Mouse (Mus musculus): Measurements from ENCODE around the gene Prkca. TPM values are rescaled to one million over a fixed set of nuclear protein-coding genes. Genes with fewer than 3 reads are reported as not detected.

Prkca gene
- polyA plus RNA-seq, 1 experiment from 2014 or later = 7.4 TPM

- H3K4me2 ChIP-seq (ENCODE audit: low read length) = no peak overlapping the region
- no peaks in the 10 kb centered on the region for H3K27me3 ChIP-seq (replicated peaks; ENCODE audit: control insufficient read depth, insufficient read depth, low read length)
Measured at GRCm38 (mm10) chr11:108216064-108216463, 127.7 kb downstream of the Prkca start.

GRCm38 (mm10) chr11:108215466-108215865 is 128.3 kb downstream of the Prkca start:
- Histone ChIP-seq H3K27ac (ENCODE audit: low read depth, low read length) (no peak overlapping the region), H3K4me2 (ENCODE audit: low read length) (no peak overlapping the region), H3K4me1 (ENCODE audit: control insufficient read depth, insufficient read depth, low read depth, low read length) (peaks cover 9% of the 10 kb centered on the region; the same call in 1 of the 2 replicates), H3K36me3 (ENCODE audit: control insufficient read depth, insufficient read depth, low read length) (no peaks in the 10 kb centered on the region), H3K9me3 (ENCODE audit: control insufficient read depth, low read length) (no peaks in the 10 kb centered on the region), H3K9ac (ENCODE audit: low read depth, low read length) (no peak overlapping the region), H3K4me3 (ENCODE audit: low read length) (no peak overlapping the region), H3K27me3 (replicated peaks; ENCODE audit: control insufficient read depth, insufficient read depth, low read length) (no peaks in the 10 kb centered on the region)
- WGBS = 54% methylated on average over 8 of the region's 8 CpGs
- peak; percentile 78; the same call in 1 of the 2 replicates for ATAC-seq

More at GRCm38 (mm10) chr11:108216064-108216463, 127.7 kb downstream of the Prkca start:
- no peak overlapping the region for H3K4me3 ChIP-seq (ENCODE audit: low read length)
- ATAC-seq = no peak
- H3K4me1 ChIP-seq (ENCODE audit: control insufficient read depth, insufficient read depth, low read depth, low read length) = peaks cover 9% of the 10 kb centered on the region; the same call in 1 of the 2 replicates
- 69% methylated on average over 7 of the region's 7 CpGs for WGBS
- H3K9me3 ChIP-seq (ENCODE audit: control insufficient read depth, low read length) = no peaks in the 10 kb centered on the region
- no peak overlapping the region for H3K27ac ChIP-seq (ENCODE audit: low read depth, low read length)
- no peaks in the 10 kb centered on the region for H3K36me3 ChIP-seq (ENCODE audit: control insufficient read depth, insufficient read depth, low read length)
- H3K9ac ChIP-seq (ENCODE audit: low read depth, low read length) = no peak overlapping the region

GRCm38 (mm10) chr11:108214521-108215223 is 129.1 kb downstream of the Prkca start:
- no peak overlapping the region for H3K4me3 ChIP-seq (ENCODE audit: low read length)
- no peak overlapping the region for H3K9ac ChIP-seq (ENCODE audit: low read depth, low read length)
- ATAC-seq = no peak
- 91% methylated on average over 11 of the region's 11 CpGs for WGBS
- H3K4me1 ChIP-seq (ENCODE audit: control insufficient read depth, insufficient read depth, low read depth, low read length) = peaks cover 9% of the 10 kb centered on the region; the same call in 1 of the 2 replicates
- no peaks in the 10 kb centered on the region for H3K27me3 ChIP-seq (replicated peaks; ENCODE audit: control insufficient read depth, insufficient read depth, low read length)
- H3K36me3 ChIP-seq (ENCODE audit: control insufficient read depth, insufficient read depth, low read length) = no peaks in the 10 kb centered on the region
- no peak overlapping the region for H3K4me2 ChIP-seq (ENCODE audit: low read length)
- no peak overlapping the region for H3K27ac ChIP-seq (ENCODE audit: low read depth, low read length)
- no peaks in the 10 kb centered on the region for H3K9me3 ChIP-seq (ENCODE audit: control insufficient read depth, low read length)

- WGBS = 97% methylated on average over 10 of the region's 10 CpGs
Measured at GRCm38 (mm10) chr11:108213783-108214182, 129.9 kb downstream of the Prkca start.

GRCm38 (mm10) chr11:108212638-108213037 is 131.1 kb downstream of the Prkca start:
- WGBS = 83% methylated on average over 5 of the region's 5 CpGs
- Histone ChIP-seq H3K4me3 (ENCODE audit: low read length) (no peak overlapping the region), H3K9me3 (ENCODE audit: control insufficient read depth, low read length) (no peaks in the 10 kb centered on the region), H3K27me3 (replicated peaks; ENCODE audit: control insufficient read depth, insufficient read depth, low read length) (no peaks in the 10 kb centered on the region), H3K36me3 (ENCODE audit: control insufficient read depth, insufficient read depth, low read length) (no peaks in the 10 kb centered on the region), H3K4me1 (ENCODE audit: control insufficient read depth, insufficient read depth, low read depth, low read length) (peaks cover 9% of the 10 kb centered on the region; the same call in 1 of the 2 replicates), H3K4me2 (ENCODE audit: low read length) (no peak overlapping the region), H3K27ac (ENCODE audit: low read depth, low read length) (no peak overlapping the region), H3K9ac (ENCODE audit: low read depth, low read length) (no peak overlapping the region)
- no peak for ATAC-seq

More at GRCm38 (mm10) chr11:108213783-108214182, 129.9 kb downstream of the Prkca start:
- ATAC-seq = no peak
- Histone ChIP-seq H3K36me3 (ENCODE audit: control insufficient read depth, insufficient read depth, low read length) (no peaks in the 10 kb centered on the region), H3K4me2 (ENCODE audit: low read length) (no peak overlapping the region), H3K4me1 (ENCODE audit: control insufficient read depth, insufficient read depth, low read depth, low read length) (peaks cover 9% of the 10 kb centered on the region; the same call in 1 of the 2 replicates), H3K9ac (ENCODE audit: low read depth, low read length) (no peak overlapping the region), H3K4me3 (ENCODE audit: low read length) (no peak overlapping the region), H3K9me3 (ENCODE audit: control insufficient read depth, low read length) (no peaks in the 10 kb centered on the region), H3K27me3 (replicated peaks; ENCODE audit: control insufficient read depth, insufficient read depth, low read length) (no peaks in the 10 kb centered on the region), H3K27ac (ENCODE audit: low read depth, low read length) (no peak overlapping the region)

- Histone ChIP-seq H3K36me3 (ENCODE audit: control insufficient read depth, insufficient read depth, low read length) (no peaks in the 10 kb centered on the region), H3K27ac (ENCODE audit: low read depth, low read length) (no peak overlapping the region), H3K4me1 (ENCODE audit: control insufficient read depth, insufficient read depth, low read depth, low read length) (peaks cover 9% of the 10 kb centered on the region; the same call in 1 of the 2 replicates), H3K9ac (ENCODE audit: low read depth, low read length) (no peak overlapping the region), H3K4me3 (ENCODE audit: low read length) (no peak overlapping the region), H3K4me2 (ENCODE audit: low read length) (no peak overlapping the region), H3K9me3 (ENCODE audit: control insufficient read depth, low read length) (no peaks in the 10 kb centered on the region), H3K27me3 (replicated peaks; ENCODE audit: control insufficient read depth, insufficient read depth, low read length) (no peaks in the 10 kb centered on the region)
- ATAC-seq = no peak
- WGBS = 93% methylated on average over 6 of the region's 6 CpGs
Measured at GRCm38 (mm10) chr11:108212030-108212429, 131.7 kb downstream of the Prkca start.

GRCm38 (mm10) chr11:108210749-108211148 is 133.0 kb downstream of the Prkca start:
- no peak overlapping the region for H3K27ac ChIP-seq (ENCODE audit: low read depth, low read length)
- peaks cover 8% of the 10 kb centered on the region; the same call in 1 of the 2 replicates for H3K4me1 ChIP-seq (ENCODE audit: control insufficient read depth, insufficient read depth, low read depth, low read length)
- H3K36me3 ChIP-seq (ENCODE audit: control insufficient read depth, insufficient read depth, low read length) = no peaks in the 10 kb centered on the region
- no peaks in the 10 kb centered on the region for H3K9me3 ChIP-seq (ENCODE audit: control insufficient read depth, low read length)
- ATAC-seq = no peak
- H3K4me3 ChIP-seq (ENCODE audit: low read length) = no peak overlapping the region
- no peak overlapping the region for H3K9ac ChIP-seq (ENCODE audit: low read depth, low read length)
- no peaks in the 10 kb centered on the region for H3K27me3 ChIP-seq (replicated peaks; ENCODE audit: control insufficient read depth, insufficient read depth, low read length)
- 86% methylated on average over 7 of the region's 7 CpGs for WGBS
- no peak overlapping the region for H3K4me2 ChIP-seq (ENCODE audit: low read length)

GRCm38 (mm10) chr11:108206602-108207001 is 137.1 kb downstream of the Prkca start:
- Histone ChIP-seq H3K36me3 (ENCODE audit: control insufficient read depth, insufficient read depth, low read length) (no peaks in the 10 kb centered on the region), H3K4me3 (ENCODE audit: low read length) (no peak overlapping the region), H3K27ac (ENCODE audit: low read depth, low read length) (no peak overlapping the region), H3K4me2 (ENCODE audit: low read length) (no peak overlapping the region), H3K4me1 (ENCODE audit: control insufficient read depth, insufficient read depth, low read depth, low read length) (peaks cover 5% of the 10 kb centered on the region; the same call in 1 of the 2 replicates), H3K9me3 (ENCODE audit: control insufficient read depth, low read length) (no peaks in the 10 kb centered on the region), H3K27me3 (replicated peaks; ENCODE audit: control insufficient read depth, insufficient read depth, low read length) (no peaks in the 10 kb centered on the region), H3K9ac (ENCODE audit: low read depth, low read length) (no peak overlapping the region)
- 97% methylated on average over 2 of the region's 2 CpGs for WGBS
- no peak for ATAC-seq

GRCm38 (mm10) chr11:108204895-108205248 is 138.9 kb downstream of the Prkca start:
- H3K27ac ChIP-seq (ENCODE audit: low read depth, low read length) = no peak overlapping the region
- 17% methylated on average over 5 of the region's 5 CpGs for WGBS
- no peak for ATAC-seq
- no peaks in the 10 kb centered on the region for H3K9me3 ChIP-seq (ENCODE audit: control insufficient read depth, low read length)
- no peaks in the 10 kb centered on the region for H3K36me3 ChIP-seq (ENCODE audit: control insufficient read depth, insufficient read depth, low read length)
- no peak overlapping the region for H3K4me2 ChIP-seq (ENCODE audit: low read length)
- peaks cover 5% of the 10 kb centered on the region; the same call in 1 of the 2 replicates for H3K4me1 ChIP-seq (ENCODE audit: control insufficient read depth, insufficient read depth, low read depth, low read length)
- H3K9ac ChIP-seq (ENCODE audit: low read depth, low read length) = no peak overlapping the region
- no peak overlapping the region for H3K4me3 ChIP-seq (ENCODE audit: low read length)
- H3K27me3 ChIP-seq (replicated peaks; ENCODE audit: control insufficient read depth, insufficient read depth, low read length) = no peaks in the 10 kb centered on the region
